Mouse (Mus musculus) embryonic facial prominence, embryonic 11.5 days (tissue): ENCODE measurements around the gene Bclaf1. TPM values are rescaled to one million over a fixed set of nuclear protein-coding genes. Genes with fewer than 3 reads are reported as not detected.

Experiments used
- ATAC-seq: fragments of 200-750 bp; cut with Nextera tagmentation; replicated peaks from 2 replicates; pipeline ENCODE4 v1.8.0; 2017; ENCODE audit warnings: low read depth; ENCODE audit not compliant: insufficient number of reproducible peaks, low FRiP score, low TSS enrichment
- DNase-seq: peaks from one replicate; pipeline ENCODE4 v3.0.0-alpha.2; 2015; ENCODE audit warnings: low spot score
- H3K27ac ChIP-seq: fragments of 300-500 bp; sonication (generic); replicated peaks from 2 replicates; pipeline ENCODE4 v1.5.1; 2014; ENCODE audit warnings: mild to moderate bottlenecking, low read depth, low read length, control low read depth
- H3K27me3 ChIP-seq: fragments of 300-500 bp; sonication (generic); 2 replicates; pipeline ENCODE4 v1.6.1; 2014; ENCODE audit warnings: mild to moderate bottlenecking, low read length, moderate library complexity, mixed read lengths; ENCODE audit not compliant: control insufficient read depth, insufficient read depth
- H3K36me3 ChIP-seq: fragments of 300-500 bp; sonication (generic); replicated peaks from 2 replicates; pipeline ENCODE4 v1.6.1; 2014; ENCODE audit warnings: low read depth, mild to moderate bottlenecking, low read length, moderate library complexity, mixed read lengths; ENCODE audit not compliant: control insufficient read depth, insufficient read depth
- H3K4me1 ChIP-seq: fragments of 300-500 bp; sonication (generic); 2 replicates; pipeline ENCODE4 v1.6.1; 2014; ENCODE audit warnings: low read length, mixed read lengths; ENCODE audit not compliant: control insufficient read depth, insufficient read depth
- H3K4me2 ChIP-seq: fragments of 300-500 bp; sonication (generic); 2 replicates; pipeline ENCODE4 v1.6.1; 2014; ENCODE audit warnings: low read depth, mild to moderate bottlenecking, control low read depth, low read length, moderate library complexity
- H3K4me3 ChIP-seq: fragments of 300-500 bp; sonication (generic); 2 replicates; pipeline ENCODE4 v1.5.1; 2014; ENCODE audit warnings: low read depth, low read length, control low read depth
- H3K9ac ChIP-seq: fragments of 300-500 bp; sonication (generic); replicated peaks from 2 replicates; pipeline ENCODE4 v1.6.1; 2014; ENCODE audit warnings: mild to moderate bottlenecking, control low read depth, low read length
- H3K9me3 ChIP-seq: fragments of 300-500 bp; sonication (generic); replicated peaks from 2 replicates; pipeline ENCODE4 v1.6.1; 2016; ENCODE audit warnings: mild to moderate bottlenecking, low read length, inconsistent platforms, mixed read lengths; ENCODE audit not compliant: control insufficient read depth
- WGBS: fragments of 180-500 bp; shearing (Covaris S2); extraction: QIAGEN DNeasy Blood & Tissue Kit; methylation state at CpG from one replicate; pipeline ENCODE4 v1.1.7; 2014; 5-methylcytosine and 5-hydroxymethylcytosine counted together
- polyA plus RNA-seq: library from polyadenylated mRNA; unstranded; fragments of >200 nt; fragmentation: Nextera tagmentation; extraction: Ambion mirVana; gene quantifications from 2 replicates; pipeline ENCODE4 v1.2.1, GENCODE M21; 2014

The Bclaf1 gene
- polyA plus RNA-seq, 1 experiment from 2014 or later, result 184 TPM

GRCm38 (mm10) chr10:20281456-20281855 is 30.8 kb upstream of the Bclaf1 start:
- Histone ChIP-seq H3K9me3 (no peaks in the 10 kb centered on the region), H3K4me2 (no peak overlapping the region), H3K27me3 (no peaks in the 10 kb centered on the region), H3K36me3 (no peaks in the 10 kb centered on the region), H3K4me3 (no peak overlapping the region), H3K4me1 (peaks cover 3% of the 10 kb centered on the region; the same call in 1 of the 2 replicates), H3K27ac (no peak overlapping the region), H3K9ac (no peak overlapping the region)
- DNase-seq (no peak), ATAC-seq (no peak)
- 53% methylated on average over 2 of the region's 2 CpGs for WGBS

- Histone ChIP-seq H3K36me3 (no peaks in the 10 kb centered on the region), H3K27ac (no peak overlapping the region), H3K4me1 (peaks cover 7% of the 10 kb centered on the region), H3K4me3 (no peak overlapping the region), H3K9me3 (no peaks in the 10 kb centered on the region), H3K27me3 (no peaks in the 10 kb centered on the region), H3K4me2 (no peak overlapping the region), H3K9ac (no peak overlapping the region; the same call in 1 of the 2 replicates)
- ATAC-seq (peak; percentile 85; the same call in 1 of the 2 replicates), DNase-seq (peak; percentile 69)
- WGBS, result 22% methylated on average over 10 of the region's 10 CpGs
Measured at GRCm38 (mm10) chr10:20285289-20285975, 26.8 kb upstream of the Bclaf1 start.

- Histone ChIP-seq H3K9ac (peak overlapping the region; percentile 34), H3K9me3 (no peaks in the 10 kb centered on the region), H3K4me2 (peak overlapping the region; percentile 13; the same call in 1 of the 2 replicates), H3K4me3 (no peak overlapping the region), H3K27me3 (no peaks in the 10 kb centered on the region), H3K4me1 (peaks cover 7% of the 10 kb centered on the region), H3K36me3 (no peaks in the 10 kb centered on the region), H3K27ac (peak overlapping the region; percentile 35; the same call in 1 of the 2 replicates)
- peak; percentile 46; the same call in 1 of the 2 replicates for ATAC-seq
- WGBS, result 34% methylated on average over 15 of the region's 15 CpGs
- DNase-seq, result peak; percentile 74
Measured at GRCm38 (mm10) chr10:20285994-20286836, 26.1 kb upstream of the Bclaf1 start.

GRCm38 (mm10) chr10:20287369-20287768 is 24.9 kb upstream of the Bclaf1 start:
- no peak overlapping the region for H3K4me2 ChIP-seq
- ATAC-seq, result no peak
- 21% methylated on average over 6 of the region's 6 CpGs for WGBS

GRCm38 (mm10) chr10:20290467-20290883 is 21.8 kb upstream of the Bclaf1 start:
- peak; percentile 92 for DNase-seq
- no peak for ATAC-seq
- Histone ChIP-seq H3K9me3 (no peaks in the 10 kb centered on the region), H3K4me3 (no peak overlapping the region), H3K4me1 (peaks cover 7% of the 10 kb centered on the region), H3K9ac (peak overlapping the region; percentile 48; the same call in 1 of the 2 replicates), H3K27ac (no peak overlapping the region), H3K4me2 (peak overlapping the region; percentile 21; the same call in 1 of the 2 replicates), H3K27me3 (no peaks in the 10 kb centered on the region), H3K36me3 (no peaks in the 10 kb centered on the region)
- WGBS, result 22% methylated on average over 11 of the region's 11 CpGs

More at GRCm38 (mm10) chr10:20287369-20287768, 24.9 kb upstream of the Bclaf1 start:
- Histone ChIP-seq H3K9me3 (no peaks in the 10 kb centered on the region), H3K36me3 (no peaks in the 10 kb centered on the region), H3K9ac (no peak overlapping the region), H3K4me1 (peaks cover 7% of the 10 kb centered on the region), H3K27me3 (no peaks in the 10 kb centered on the region), H3K4me3 (no peak overlapping the region), H3K27ac (no peak overlapping the region)
- DNase-seq, result no peak

- Histone ChIP-seq H3K4me3 (no peak overlapping the region), H3K9ac (no peak overlapping the region), H3K27ac (no peak overlapping the region), H3K9me3 (no peaks in the 10 kb centered on the region), H3K4me2 (no peak overlapping the region), H3K36me3 (no peaks in the 10 kb centered on the region), H3K27me3 (no peaks in the 10 kb centered on the region), H3K4me1 (no peaks in the 10 kb centered on the region)
- 69% methylated on average over 5 of the region's 5 CpGs for WGBS
- DNase-seq (no peak), ATAC-seq (no peak)
Measured at GRCm38 (mm10) chr10:20295961-20296360, 16.3 kb upstream of the Bclaf1 start.

GRCm38 (mm10) chr10:20298152-20298920 is 13.9 kb upstream of the Bclaf1 start:
- Histone ChIP-seq H3K9ac (no peak overlapping the region), H3K36me3 (no peaks in the 10 kb centered on the region), H3K4me3 (no peak overlapping the region), H3K4me2 (no peak overlapping the region), H3K4me1 (no peaks in the 10 kb centered on the region), H3K27me3 (no peaks in the 10 kb centered on the region), H3K27ac (no peak overlapping the region), H3K9me3 (no peaks in the 10 kb centered on the region)
- DNase-seq (no peak), ATAC-seq (no peak)
- WGBS, result 59% methylated on average over 3 of the region's 3 CpGs
